Mouse (Mus musculus) cerebellum, adult 11-12 months (tissue): ENCODE results near the gene Rhd.

Source experiments
- DNase-seq: peaks from one replicate; pipeline ENCODE4 v3.0.0; 2022

Gene Rhd

GRCm38 (mm10) chr4:134914122-134914863 is 50.0 kb downstream of the Rhd start:
- no peak for DNase-seq

DNA sequence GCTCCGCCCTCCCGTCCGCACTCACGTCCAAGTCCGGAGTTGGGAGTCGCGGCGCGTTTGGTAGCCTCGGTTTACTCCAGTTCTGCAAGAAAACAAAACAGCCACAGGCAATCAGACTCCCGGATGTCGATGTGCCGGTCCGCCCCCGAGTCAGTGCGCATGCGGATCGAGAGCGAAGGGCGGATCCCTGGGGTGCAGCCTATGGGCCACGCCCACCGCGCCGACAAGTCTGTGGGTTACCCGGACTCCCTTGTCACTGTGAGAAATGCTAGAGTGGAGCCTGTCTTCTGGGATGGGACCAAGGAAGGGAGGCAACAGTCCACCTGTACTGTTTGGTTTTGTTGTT is 50.5 kb downstream of the Rhd start, which contains the start of gene Tmem50a:
Gene Tmem50a (minus strand): TSS at position 161 of the 346 bp plus-strand sequence.
- peak; percentile 83 for DNase-seq

DNA sequence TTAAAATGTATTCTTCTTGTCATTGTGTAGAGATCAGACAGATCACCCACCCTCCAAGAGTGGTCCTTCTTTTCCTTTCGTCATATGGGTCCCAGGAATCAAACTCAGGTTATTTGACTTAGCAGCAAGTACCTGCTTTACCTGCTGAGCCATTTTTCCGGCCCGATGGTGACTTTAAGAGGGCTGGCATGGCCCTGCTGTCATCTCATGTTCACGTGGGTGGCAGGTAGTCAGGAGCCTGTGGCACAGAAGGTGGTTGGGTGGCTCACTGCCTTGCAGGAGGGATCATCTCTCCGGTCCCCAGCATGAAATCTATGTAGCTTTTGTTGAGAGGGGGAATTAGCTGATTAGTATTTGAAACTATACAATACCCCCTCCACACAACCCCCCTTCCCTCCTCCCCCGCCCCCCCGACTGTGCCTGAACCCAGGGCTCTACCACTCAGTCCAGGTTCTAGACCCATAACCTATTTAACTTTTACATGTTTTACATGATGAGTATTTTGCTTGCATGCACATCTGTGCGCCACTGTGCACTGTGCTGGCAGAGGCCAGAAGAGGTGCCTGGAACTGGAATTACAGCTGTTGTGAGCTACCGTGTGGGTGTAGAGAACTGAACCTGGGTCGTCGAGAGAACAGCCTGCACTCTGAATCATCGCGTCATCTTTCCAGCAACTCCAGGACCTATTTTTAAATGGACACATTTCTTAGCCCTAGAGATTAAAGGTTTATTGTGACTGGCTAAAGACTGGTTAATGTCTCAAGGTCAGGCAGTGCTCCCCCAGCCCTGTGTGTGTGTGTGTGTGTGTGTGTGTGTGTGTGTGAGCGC is 51.1 kb downstream of the Rhd start:
- no peak for DNase-seq

DNA sequence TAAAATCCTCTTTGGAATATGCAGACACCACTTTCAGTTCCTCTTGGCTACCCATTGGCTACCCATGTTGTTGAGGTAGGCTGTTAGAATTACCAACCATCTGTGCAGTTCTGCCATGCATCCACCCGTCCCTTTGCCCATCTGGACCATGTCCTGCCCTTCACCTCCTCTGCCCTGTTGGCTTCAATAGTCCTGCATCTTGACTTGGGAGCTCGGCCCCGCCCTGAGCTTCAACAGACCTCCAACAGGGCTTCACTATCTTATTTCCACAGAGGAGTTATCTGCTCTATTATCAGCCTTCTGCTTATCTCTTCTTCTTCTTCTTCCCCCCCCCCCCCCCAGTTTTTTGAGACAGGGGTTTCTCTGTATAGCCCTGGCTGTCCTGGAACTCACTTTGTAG is 52.9 kb downstream of the Rhd start:
- DNase-seq: no peak

- DNase-seq: no peak
Observed at GRCm38 (mm10) chr4:134918381-134918780, 54.0 kb downstream of the Rhd start.

DNA sequence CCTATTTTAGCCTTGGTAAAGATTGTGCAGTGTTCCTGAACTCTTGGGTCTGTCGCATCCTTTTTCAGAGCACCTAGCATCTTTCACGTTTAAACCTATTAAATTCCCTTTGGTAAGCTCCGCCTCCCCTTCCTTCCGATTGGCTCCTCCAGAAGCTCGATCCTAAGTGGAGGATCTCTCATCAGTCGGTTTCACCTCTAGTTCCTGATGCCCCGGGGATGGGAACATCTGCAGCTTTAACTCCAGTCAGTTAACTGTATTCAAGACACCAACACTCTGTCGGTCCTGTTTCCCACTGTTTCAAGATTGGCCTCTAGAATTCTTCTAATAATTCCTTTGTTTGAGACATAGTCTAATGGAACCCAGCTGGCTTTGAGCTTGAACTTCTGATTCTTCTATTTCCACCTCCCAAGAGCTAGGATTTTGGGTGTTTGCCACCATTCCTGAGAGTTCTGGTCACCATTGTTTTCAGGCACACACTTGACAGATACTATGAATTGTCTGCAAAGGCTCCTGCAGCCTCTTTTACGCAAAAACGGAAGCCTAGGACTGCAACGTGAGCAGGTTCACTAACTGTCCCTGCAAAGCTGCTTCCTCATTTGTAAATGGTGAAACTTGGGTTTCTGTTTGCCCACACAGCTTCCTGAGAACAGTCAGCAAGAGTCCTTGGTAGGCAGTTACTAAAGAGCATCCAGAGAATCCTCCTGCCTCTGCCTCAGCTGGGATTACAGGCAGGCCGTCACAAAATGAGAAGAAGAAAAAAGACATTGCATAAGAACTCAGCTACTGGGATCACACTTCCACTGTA is 55.6 kb downstream of the Rhd start:
- no peak for DNase-seq

DNA sequence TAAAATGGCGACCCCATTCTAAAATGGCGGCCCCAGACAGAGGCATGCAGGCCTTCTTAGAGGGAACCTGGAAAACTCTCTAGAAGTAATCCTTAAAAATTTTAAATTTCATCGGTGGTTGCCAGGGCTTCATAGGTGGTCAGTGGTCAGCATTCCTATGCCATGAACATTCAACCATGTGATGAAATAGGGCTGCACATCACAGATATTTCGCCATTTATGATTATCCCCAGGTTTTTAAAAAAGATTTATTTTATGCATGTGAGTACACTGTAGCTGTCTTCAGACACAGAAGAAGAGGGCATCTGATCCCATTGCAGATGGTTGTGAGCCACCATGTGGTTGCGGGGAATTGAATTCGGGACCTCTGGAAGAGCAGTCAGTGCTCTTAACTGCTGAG is 56.3 kb downstream of the Rhd start:
- no peak for DNase-seq

- DNase-seq: peak; percentile 47
Observed at GRCm38 (mm10) chr4:134921703-134922102, 57.4 kb downstream of the Rhd start.

DNA sequence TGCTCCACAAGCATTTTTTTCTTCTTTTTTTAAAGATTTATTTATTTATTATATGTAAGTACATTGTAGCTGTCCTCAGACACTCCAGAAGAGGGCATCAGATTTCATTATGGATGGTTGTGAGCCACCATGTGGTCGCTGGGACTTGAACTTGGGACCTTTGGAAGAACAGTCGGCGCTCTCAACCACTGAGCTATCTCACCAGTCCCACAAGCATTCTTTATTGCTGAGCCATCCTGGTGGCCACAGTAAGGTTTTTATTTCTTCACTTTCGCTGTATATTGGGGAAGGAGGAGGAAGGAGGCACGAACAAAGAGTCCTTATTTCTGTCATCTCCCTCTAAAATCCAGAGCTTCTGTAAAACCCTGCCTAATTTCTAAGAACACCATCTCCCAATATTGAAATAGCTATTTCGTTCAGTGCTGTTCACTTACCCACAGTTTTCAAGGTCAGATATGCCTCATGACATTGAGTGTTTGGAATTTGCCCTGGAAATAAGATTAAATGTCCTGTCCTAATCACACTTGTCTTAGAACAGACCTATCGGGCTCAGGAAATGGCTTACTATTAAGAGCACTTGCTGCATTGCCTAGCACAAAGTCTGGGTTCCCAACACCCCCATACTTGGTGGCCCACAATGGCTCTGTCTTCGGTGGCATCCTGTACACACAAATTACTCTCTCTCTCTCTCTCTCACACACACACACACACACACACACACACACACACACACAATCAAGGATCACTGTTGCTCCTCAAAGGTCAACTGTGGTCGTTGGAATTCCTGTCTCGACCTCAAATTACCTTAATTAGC is 58.0 kb downstream of the Rhd start:
- no peak for DNase-seq

GRCm38 (mm10) chr4:134922925-134923244 is 58.5 kb downstream of the Rhd start:
- peak; percentile 71 for DNase-seq

GRCm38 (mm10) chr4:134923258-134924018 is 59.1 kb downstream of the Rhd start, which contains the start of gene Rsrp1:
Gene Rsrp1 (plus strand): TSS chr4:134923592.
- DNase-seq: peak; percentile 99

DNA sequence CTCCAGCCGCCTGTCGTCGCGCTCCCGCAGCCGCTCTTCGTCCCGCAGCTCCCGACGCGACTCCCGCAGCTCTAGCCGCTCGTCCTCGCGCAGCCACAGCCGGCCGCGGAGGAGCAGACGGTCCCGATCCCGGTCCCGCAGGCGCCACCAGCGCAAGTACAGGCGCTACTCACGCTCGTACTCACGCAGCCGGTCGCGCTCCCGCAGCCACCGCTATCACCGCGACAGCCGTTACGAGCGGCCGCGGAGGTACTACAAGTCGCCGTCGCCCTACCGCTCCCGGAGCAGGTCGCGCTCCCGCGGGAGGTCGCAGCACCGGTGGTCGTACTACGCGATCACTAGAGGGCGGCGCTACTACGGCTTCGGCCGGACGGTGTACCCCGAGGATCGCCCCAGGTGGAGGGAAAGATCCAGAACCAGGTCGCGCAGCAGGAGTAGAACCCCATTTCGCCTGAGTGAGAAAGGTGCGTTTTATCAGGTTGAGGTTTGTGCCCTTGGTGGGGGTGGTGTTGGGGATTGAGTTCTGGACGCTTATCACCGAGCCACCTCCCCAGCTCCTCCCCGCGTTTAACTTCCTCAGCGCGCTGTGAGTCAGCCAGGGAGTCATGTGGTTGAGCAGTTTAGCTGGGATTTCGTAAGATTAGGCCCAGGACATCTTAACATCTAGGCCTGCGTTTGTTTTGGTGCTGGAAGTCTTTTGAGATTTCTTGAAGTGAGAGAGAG is 59.8 kb downstream of the Rhd start:
- peak; percentile 60 for DNase-seq

DNA sequence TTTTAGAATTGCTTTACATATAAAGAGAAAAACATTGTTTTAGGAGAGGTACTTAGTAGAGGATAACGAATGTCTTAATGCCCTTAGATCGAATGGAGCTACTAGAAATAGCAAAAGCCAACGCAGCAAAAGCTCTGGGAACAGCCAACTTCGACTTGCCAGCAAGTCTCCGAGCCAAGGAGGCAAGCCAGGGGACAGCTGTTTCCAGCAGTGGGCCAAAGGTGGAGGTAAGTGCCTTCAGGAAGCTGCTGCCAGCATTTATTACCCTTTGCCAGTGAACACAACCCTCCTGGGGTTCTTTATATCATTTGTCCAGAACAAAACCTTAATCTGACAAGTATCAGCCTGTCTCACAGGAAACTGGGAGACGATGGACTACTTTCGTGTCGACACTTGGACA is 60.9 kb downstream of the Rhd start:
- DNase-seq: no peak

GRCm38 (mm10) chr4:134927815-134928463 is 63.6 kb downstream of the Rhd start:
- DNase-seq: no peak

- DNase-seq: no peak
Observed at GRCm38 (mm10) chr4:134928464-134928836, 64.1 kb downstream of the Rhd start.

GRCm38 (mm10) chr4:134929536-134929935 is 65.2 kb downstream of the Rhd start:
- no peak for DNase-seq

DNA sequence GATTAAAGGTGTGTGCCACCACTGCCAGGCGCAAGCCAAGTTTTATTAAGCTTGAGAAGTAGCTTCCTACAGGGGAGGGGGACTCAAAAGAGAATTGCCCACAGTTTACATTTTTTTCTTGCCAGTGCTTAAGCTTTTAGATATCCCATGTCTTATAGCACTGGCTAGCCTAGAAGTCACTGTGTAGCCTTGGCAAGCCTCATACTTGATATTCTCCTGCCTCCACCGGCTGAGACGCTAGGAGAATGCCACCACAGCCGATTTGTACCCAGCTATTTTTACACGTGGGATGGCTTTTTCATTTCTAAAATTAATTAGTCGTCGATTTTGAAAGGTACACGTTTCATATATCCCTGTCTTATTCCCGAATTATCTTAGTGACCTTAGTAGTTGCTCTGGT is 65.9 kb downstream of the Rhd start:
- no peak for DNase-seq

DNA sequence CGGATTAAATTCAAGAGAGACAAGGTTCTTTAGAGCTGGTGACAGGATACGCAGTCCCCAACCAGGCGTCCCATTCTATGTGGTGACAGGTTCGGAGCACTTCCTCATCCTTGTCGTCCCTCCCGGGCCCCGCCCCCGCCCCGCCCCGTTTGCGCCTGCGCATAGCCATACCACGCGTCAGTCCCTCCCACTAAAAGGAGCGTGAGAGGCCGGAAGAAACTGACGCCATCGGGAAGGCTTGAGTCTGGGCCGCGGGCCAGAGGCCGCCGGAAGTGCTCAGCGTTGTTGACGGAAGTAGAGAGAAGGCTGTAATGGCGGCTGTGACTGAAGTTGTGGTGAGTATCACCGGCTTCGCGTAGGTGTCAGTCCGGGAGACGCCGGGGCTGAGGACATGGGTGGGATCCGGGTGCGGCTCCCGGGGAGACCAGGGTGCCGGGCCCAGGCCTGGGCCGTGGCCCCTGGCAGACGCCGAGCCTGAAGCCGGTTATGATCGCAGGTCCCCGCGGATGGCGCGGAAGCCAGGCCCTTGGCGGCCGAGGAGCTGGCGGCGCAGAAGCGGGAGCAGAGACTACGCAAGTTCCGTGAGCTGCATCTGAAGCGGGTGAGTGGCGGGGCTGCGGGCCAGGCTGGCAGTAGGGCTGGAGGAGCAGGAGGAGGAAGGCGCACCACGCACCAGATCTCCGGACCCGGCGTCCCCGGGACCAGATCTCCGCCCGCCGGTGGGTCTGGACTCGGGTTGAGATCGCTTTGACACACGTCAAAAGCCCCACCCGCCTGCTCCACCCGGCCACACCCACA is 66.5 kb downstream of the Rhd start, which contains the start of gene Syf2:
Gene Syf2 (plus strand): TSS at position 215 of the 798 bp plus-strand sequence.
- peak; percentile 95 for DNase-seq
